Mouse (Mus musculus) stomach, embryonic 15.5 days (tissue): ENCODE data around the gene Pcsk6. TPM values are rescaled to one million over a fixed set of nuclear protein-coding genes. Genes with fewer than 3 reads are reported as not detected.
"Not testable (repeated sequence)": the region's sequence is repeated elsewhere in the genome, so short reads cannot be mapped to it uniquely, and the experiment has no call there.

Source experiments
- ATAC-seq: fragments of 200-750 bp; cut with Nextera tagmentation; 2 replicates; pipeline ENCODE4 v1.8.0; 2017; ENCODE audit warnings: low read depth, moderate number of reproducible peaks, moderate TSS enrichment; ENCODE audit not compliant: insufficient read depth, low FRiP score
- H3K27ac ChIP-seq: fragments of 300-500 bp; sonication (generic); 2 replicates; pipeline ENCODE4 v1.5.1; 2015; ENCODE audit warnings: mild to moderate bottlenecking, inconsistent platforms
- H3K27me3 ChIP-seq: fragments of 300-500 bp; sonication (generic); replicated peaks from 2 replicates; pipeline ENCODE4 v1.6.1; 2015; ENCODE audit warnings: inconsistent platforms
- H3K36me3 ChIP-seq: fragments of 300-500 bp; sonication (generic); 2 replicates; pipeline ENCODE4 v1.6.1; 2015; ENCODE audit warnings: inconsistent platforms
- H3K4me1 ChIP-seq: fragments of 300-500 bp; sonication (generic); 2 replicates; pipeline ENCODE4 v1.6.1; 2015; ENCODE audit warnings: inconsistent platforms
- H3K4me2 ChIP-seq: fragments of 300-500 bp; sonication (generic); 2 replicates; pipeline ENCODE4 v1.6.1; 2015; ENCODE audit warnings: mild to moderate bottlenecking, inconsistent platforms
- H3K4me3 ChIP-seq: fragments of 300-500 bp; sonication (generic); replicated peaks from 2 replicates; pipeline ENCODE4 v1.5.1; 2015; ENCODE audit warnings: inconsistent platforms
- H3K9ac ChIP-seq: fragments of 300-500 bp; sonication (generic); 2 replicates; pipeline ENCODE4 v1.6.1; 2015; ENCODE audit warnings: inconsistent platforms
- H3K9me3 ChIP-seq: fragments of 300-500 bp; sonication (generic); 2 replicates; pipeline ENCODE4 v1.6.1; 2016; ENCODE audit warnings: inconsistent platforms
- WGBS: fragments of 180-500 bp; shearing (Covaris S2); methylation state at CpG from one replicate; pipeline ENCODE4 v1.1.7; 2015; 5-methylcytosine and 5-hydroxymethylcytosine counted together
- polyA plus RNA-seq: library from polyadenylated mRNA; unstranded; fragments of >200 nt; fragmentation: Nextera tagmentation; extraction: Ambion mirVana; gene quantifications from 2 replicates; pipeline ENCODE4 v1.2.1, GENCODE M21; 2015

Gene Pcsk6
- polyA plus RNA-seq, 1 experiment from 2014 or later, result 4.8 TPM

DNA sequence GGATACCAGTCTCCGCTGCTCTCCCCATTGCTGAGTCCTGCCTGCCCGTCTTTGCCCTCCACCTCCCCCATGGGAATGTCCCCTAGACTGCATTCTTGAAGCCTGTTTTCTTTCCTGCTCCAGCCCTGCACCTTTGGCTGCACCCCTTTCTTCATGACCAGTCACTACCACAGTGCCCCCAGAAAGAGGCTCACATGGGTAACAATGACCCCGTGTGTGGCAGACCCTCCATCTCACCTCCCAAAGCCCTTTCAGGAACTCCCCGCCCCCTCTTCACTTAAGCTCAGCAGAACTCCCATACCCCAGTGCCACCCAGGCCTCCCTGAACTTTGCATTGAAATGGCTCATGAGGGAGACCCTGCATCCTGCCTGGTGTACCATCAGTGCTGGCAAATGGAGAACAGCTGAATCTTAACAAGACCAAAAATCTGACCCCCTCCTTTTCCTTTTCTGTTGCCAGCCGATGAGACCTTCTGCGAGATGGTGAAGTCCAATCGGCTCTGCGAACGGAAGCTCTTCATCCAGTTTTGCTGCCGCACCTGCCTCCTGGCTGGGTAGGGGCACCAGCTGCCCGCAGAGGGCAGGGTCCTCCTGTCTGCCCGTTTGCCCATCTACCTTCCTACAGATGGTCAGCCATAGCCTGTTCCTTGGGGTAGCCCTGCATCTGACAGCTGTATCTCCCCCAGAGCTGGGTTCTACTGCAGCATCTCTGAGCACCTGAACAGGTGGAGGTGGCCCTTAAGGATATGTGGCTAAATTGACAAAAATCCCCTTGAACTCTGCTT is 187.1 kb downstream of the Pcsk6 start:
- no peak overlapping the region for H3K4me3 ChIP-seq
- H3K27me3 ChIP-seq, result no peaks in the 10 kb centered on the region
- no peak for ATAC-seq
- no peak overlapping the region for H3K27ac ChIP-seq
- no peaks in the 10 kb centered on the region for H3K36me3 ChIP-seq
- no peaks in the 10 kb centered on the region for H3K9me3 ChIP-seq
- H3K4me1 ChIP-seq, result no peaks in the 10 kb centered on the region
- H3K9ac ChIP-seq, result no peak overlapping the region
- WGBS, result 83% methylated on average over 12 of the region's 12 CpGs
- no peak overlapping the region for H3K4me2 ChIP-seq

DNA sequence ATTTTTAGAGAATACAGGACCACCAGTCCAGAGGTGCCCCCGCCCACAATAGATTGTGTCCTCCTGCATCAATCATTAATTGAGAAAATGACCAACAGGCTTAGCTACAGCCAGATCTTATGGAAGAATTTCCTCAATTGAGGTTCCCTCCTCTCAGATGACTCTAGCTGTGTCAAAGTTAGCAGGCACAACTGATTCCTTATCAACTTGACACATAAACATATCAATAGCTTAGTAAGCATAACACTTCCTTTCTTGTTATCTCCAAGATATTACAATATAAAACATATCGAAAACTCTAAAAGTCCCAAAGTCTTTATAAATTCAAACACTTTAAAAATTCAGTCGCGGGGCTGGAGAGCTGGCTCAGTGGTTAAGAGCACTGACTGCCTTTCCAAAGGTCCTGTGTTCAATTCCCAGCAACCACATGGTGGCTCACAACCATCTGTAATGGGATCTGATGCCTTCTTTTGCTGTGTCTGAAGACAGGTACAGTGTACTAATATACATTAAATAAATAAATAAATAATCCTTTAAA is 192.5 kb downstream of the Pcsk6 start:
- Histone ChIP-seq H3K4me2 (no peak overlapping the region), H3K9me3 (no peaks in the 10 kb centered on the region), H3K27ac (no peak overlapping the region), H3K9ac (no peak overlapping the region), H3K27me3 (no peaks in the 10 kb centered on the region), H3K4me1 (no peaks in the 10 kb centered on the region), H3K4me3 (no peak overlapping the region), H3K36me3 (no peaks in the 10 kb centered on the region)
- no peak for ATAC-seq
- 86% methylated on average over 4 of the region's 4 CpGs for WGBS

DNA sequence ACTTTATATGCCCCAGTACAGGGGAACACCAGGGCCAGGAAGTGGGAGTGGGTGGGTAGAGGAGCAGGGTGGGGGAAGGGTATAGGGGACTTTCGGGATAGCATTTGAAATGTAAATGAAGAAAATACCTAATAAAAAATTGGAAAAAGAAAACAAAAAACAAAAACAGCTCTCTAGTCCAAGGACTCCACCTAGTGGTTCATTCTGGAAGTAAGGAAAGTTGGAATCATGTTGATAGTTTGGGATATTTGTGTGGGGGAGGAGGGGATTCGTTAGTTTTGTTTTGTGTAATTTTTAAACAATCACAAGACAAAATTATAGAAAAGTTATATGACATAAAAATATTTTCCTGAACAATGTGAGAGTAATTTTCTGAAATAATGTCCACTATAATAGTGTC is 193.8 kb downstream of the Pcsk6 start:
- H3K9me3 ChIP-seq, H3K4me2 ChIP-seq, H3K4me1 ChIP-seq, H3K36me3 ChIP-seq, H3K9ac ChIP-seq, H3K27me3 ChIP-seq, H3K4me3 ChIP-seq, ATAC-seq, H3K27ac ChIP-seq: not testable (repeated sequence)
- 5% methylated on average over 2 of the region's 2 CpGs for WGBS

DNA sequence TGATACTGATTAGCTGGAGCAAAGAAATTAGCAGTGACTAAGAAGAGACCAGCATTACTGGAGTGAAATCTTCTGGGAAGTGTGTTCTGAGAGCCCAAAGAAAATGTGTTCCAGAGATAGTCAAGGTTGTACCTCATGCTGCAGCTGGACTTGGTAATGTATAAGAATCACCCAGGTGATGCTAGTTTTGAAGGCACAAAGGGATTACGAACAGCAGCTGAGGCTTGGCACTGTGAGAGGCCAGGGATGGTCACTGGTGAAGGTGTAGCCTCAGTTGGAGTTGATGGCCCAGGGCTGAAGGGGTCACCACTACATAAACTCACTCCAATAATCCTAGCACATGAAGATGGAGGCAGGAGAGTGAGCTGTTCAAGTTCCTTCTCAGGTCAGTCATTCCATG is 197.2 kb downstream of the Pcsk6 start, which contains the start of gene Snrpa1:
TSS of gene Snrpa1 (plus strand) at position 301 of the 400 bp plus-strand sequence.
- peak within 1 kb of the TSS; percentile 87 for H3K4me3 ChIP-seq
- H3K27me3 ChIP-seq, result no peaks in the 10 kb centered on the region
- peaks cover 4% of the 10 kb centered on the region; the same call in 1 of the 2 replicates for H3K36me3 ChIP-seq
- H3K9ac ChIP-seq, result peak within 1 kb of the TSS; percentile 94
- no peak for ATAC-seq
- no peaks in the 10 kb centered on the region for H3K9me3 ChIP-seq
- peaks cover 7% of the 10 kb centered on the region; the same call in 1 of the 2 replicates for H3K4me1 ChIP-seq
- WGBS, result 83% methylated on average over 1 of the region's 1 CpGs
- H3K27ac ChIP-seq, result no peak within 1 kb of the TSS
- H3K4me2 ChIP-seq, result peak within 1 kb of the TSS; percentile 86

DNA sequence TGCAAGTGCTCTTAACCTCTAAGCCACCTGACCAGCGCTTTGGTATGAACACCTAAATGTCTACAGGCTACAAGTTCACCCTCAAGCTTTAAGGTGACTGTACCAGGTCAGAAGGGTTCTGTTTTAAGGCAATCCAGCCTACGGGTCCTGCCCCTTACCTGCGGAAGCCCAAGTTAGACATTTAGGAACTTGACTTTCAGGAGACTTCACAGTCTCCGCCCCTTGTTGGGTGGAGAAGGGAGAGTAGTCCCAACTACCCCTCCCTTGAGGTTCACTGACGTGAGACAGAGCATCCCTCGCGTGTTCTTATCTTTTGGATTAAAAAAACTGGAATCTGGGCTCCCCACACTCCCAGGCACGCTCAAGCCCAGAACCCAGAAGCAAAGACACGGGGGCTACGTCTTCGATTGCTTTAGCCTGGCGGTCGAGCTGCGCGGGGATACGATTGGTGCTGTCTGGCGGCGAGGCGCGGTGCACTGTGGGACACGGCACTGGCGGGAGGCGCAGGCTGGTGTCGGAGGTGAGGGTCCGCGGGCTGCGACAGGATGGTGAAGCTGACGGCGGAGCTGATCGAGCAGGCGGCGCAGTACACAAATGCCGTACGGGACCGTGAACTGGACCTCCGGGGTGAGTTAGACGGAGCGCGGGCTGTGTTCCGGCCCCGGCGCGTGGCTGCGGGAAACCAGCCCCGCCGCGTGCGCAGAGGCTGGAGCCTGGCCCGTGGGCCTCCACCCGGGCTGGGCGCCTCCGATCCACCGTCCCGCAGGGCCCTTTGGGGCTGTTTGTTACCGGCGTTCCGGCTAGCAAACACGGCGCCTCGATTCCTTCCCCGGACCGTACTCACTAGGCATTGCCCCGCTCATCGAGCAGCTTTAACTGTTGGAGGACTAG is 198.8 kb downstream of the Pcsk6 start:
- under 1% methylated on average over 64 of the region's 64 CpGs for WGBS
- peak; percentile 93 for ATAC-seq
- Histone ChIP-seq H3K4me1 (peaks cover 7% of the 10 kb centered on the region; the same call in 1 of the 2 replicates), H3K36me3 (peaks cover 15% of the 10 kb centered on the region; the same call in 1 of the 2 replicates), H3K4me2 (peak overlapping the region; percentile 86), H3K27ac (peak overlapping the region; percentile 78), H3K4me3 (peak overlapping the region; percentile 87), H3K27me3 (no peaks in the 10 kb centered on the region), H3K9me3 (no peaks in the 10 kb centered on the region), H3K9ac (peak overlapping the region; percentile 94)

DNA sequence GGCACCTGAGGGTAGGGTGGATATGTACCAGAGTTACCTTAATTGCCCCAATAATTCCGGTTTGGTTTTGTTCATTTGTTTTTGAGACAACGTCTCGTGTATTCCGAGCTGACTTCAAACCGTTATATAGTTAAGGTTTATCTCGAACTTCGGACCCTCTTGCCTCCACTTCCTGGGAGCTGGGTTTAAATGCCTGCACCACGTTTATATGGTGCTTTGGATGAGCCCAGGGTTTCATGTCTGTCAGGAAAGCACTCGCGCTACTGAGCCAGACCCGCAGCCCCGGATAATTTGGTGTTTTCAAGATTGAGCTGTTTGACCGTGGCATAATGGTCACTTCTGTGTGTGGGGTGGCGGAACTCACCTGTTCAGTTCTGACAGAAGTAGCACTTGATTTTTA is 199.5 kb downstream of the Pcsk6 start:
- Histone ChIP-seq H3K36me3 (peaks cover 19% of the 10 kb centered on the region), H3K4me2 (peak overlapping the region; percentile 86), H3K27ac (peak overlapping the region; percentile 78; the same call in 1 of the 2 replicates), H3K4me1 (peaks cover 7% of the 10 kb centered on the region; the same call in 1 of the 2 replicates), H3K27me3 (no peaks in the 10 kb centered on the region), H3K9me3 (no peaks in the 10 kb centered on the region), H3K9ac (peak overlapping the region; percentile 94), H3K4me3 (peak overlapping the region; percentile 87)
- WGBS, result 2% methylated on average over 14 of the region's 14 CpGs
- ATAC-seq, result no peak

DNA sequence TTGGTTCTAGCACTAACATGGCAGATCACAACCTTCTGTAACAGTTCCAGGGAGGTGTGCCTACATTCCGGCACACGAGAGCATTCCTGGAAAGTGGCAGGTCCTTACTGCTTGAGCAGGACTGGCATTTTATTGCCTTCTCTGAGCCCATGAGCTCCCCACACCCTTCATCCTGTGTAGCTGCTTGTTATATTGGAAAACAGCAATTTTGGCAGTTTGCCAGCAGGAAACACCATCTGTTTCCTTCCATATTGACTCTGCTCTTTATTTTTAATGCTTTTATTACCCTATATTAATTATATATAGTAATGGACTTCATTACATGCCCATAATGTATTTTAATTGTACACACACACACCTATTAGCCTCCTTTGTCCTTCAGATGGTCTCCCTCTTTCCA is 214.9 kb downstream of the Pcsk6 start:
- peaks cover 7% of the 10 kb centered on the region; the same call in 1 of the 2 replicates for H3K4me1 ChIP-seq
- no peak overlapping the region for H3K4me2 ChIP-seq
- H3K27ac ChIP-seq, result no peak overlapping the region
- no peaks in the 10 kb centered on the region for H3K9me3 ChIP-seq
- no peak overlapping the region for H3K9ac ChIP-seq
- H3K27me3 ChIP-seq, result no peaks in the 10 kb centered on the region
- ATAC-seq, result no peak
- 72% methylated on average over 2 of the region's 2 CpGs for WGBS
- H3K36me3 ChIP-seq, result peaks cover 23% of the 10 kb centered on the region
- no peak overlapping the region for H3K4me3 ChIP-seq

DNA sequence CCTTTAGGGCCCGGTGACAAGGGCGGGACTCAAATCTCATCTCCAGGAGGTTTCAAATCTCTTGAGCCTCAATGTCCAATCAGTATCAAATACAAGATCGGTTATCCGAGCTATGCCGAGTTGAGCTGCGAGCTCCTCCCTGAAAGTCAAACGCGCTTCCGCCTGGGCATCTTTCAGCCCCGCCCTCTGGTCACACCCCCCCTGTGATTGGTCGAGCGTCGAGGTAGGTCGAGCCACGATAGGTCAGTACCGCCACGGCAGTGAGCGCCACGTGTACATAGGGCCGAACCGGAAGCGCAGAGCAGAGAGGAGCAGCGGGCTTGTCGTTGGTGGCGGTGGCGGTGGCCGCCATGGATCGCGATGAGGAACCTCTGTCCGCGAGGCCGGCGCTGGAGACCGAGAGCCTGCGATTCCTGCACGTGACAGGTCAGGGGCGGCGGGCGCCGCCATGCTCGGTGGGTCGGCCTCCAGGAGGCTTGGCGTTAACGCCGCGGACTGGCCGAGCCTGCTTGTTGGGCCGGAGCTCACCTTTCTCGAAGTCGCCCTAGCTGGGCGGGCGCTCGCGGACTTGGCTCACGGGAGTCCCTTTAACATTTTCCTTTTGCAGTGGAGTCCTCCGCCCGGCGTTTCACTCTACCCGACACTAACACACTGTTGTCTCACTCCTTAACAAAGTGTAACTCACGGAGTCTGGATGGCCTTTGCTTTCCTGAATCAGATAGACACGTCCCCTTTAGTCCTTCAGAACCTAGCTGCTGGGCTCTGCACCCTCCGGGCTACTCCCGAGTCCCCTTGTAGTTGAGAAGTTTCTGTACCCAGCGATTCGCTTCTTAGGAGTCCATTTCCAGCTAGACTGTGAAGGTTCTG is 218.1 kb downstream of the Pcsk6 start, which contains the start of gene Selenos:
TSS of gene Selenos (plus strand) at position 286 of the 867 bp plus-strand sequence.
- WGBS, result under 1% methylated on average over 65 of the region's 65 CpGs
- Histone ChIP-seq H3K4me3 (peak within 1 kb of the TSS; percentile 75), H3K27ac (peak within 1 kb of the TSS; percentile 79), H3K27me3 (no peaks in the 10 kb centered on the region), H3K9me3 (no peaks in the 10 kb centered on the region), H3K4me1 (peaks cover 7% of the 10 kb centered on the region; the same call in 1 of the 2 replicates), H3K36me3 (peaks cover 21% of the 10 kb centered on the region), H3K4me2 (peak within 1 kb of the TSS; percentile 69), H3K9ac (peak within 1 kb of the TSS; percentile 69)
- peak; percentile 100 for ATAC-seq

DNA sequence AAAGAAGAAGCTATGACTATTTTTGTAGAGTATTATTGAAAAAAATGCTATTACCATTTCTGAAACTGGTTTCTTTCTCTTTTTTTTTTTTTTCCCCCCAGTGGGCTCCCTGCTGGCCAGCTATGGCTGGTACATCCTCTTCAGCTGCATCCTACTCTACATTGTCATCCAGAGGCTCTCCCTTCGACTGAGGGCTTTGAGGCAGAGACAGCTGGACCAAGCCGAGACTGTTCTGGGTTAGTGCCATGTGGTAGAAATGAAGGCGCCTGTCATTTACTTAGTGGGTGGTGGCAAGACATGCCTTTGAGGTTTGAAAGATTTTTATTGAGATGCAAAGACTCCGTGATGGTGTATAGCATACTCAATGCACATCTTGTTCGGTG is 218.7 kb downstream of the Pcsk6 start:
- Histone ChIP-seq H3K4me3 (peak overlapping the region; percentile 75), H3K27ac (no peak overlapping the region; the same call in 1 of the 2 replicates), H3K4me2 (peak overlapping the region; percentile 69), H3K4me1 (peaks cover 7% of the 10 kb centered on the region; the same call in 1 of the 2 replicates), H3K9ac (peak overlapping the region; percentile 69; the same call in 1 of the 2 replicates), H3K27me3 (no peaks in the 10 kb centered on the region), H3K9me3 (no peaks in the 10 kb centered on the region), H3K36me3 (peaks cover 16% of the 10 kb centered on the region)
- 32% methylated on average over 5 of the region's 5 CpGs for WGBS
- ATAC-seq, result no peak

DNA sequence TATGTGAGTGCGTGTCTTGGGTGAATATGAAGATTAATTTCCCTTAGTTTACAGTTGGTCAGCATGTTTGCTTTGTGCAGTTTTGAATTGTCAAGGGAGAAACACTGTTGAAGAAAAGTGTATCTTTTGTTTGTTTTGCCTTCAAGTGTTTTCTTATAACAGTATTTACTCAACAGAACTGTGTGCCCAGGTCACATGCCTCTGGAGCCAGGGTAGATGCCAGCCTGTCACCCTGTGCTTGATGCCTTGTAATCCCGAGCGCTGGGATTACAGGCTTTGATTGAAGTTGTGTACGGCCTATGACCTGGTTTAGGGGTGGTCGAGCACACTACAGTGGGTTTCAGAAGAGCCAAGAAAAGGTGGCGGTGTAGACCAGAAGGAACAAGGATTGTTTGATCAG is 222.2 kb downstream of the Pcsk6 start:
- Histone ChIP-seq H3K4me2 (no peak overlapping the region), H3K4me1 (peaks cover 7% of the 10 kb centered on the region; the same call in 1 of the 2 replicates), H3K9me3 (no peaks in the 10 kb centered on the region), H3K27me3 (no peaks in the 10 kb centered on the region), H3K27ac (no peak overlapping the region), H3K4me3 (no peak overlapping the region), H3K9ac (no peak overlapping the region), H3K36me3 (peaks cover 38% of the 10 kb centered on the region)
- no peak for ATAC-seq
- 72% methylated on average over 6 of the region's 6 CpGs for WGBS

DNA sequence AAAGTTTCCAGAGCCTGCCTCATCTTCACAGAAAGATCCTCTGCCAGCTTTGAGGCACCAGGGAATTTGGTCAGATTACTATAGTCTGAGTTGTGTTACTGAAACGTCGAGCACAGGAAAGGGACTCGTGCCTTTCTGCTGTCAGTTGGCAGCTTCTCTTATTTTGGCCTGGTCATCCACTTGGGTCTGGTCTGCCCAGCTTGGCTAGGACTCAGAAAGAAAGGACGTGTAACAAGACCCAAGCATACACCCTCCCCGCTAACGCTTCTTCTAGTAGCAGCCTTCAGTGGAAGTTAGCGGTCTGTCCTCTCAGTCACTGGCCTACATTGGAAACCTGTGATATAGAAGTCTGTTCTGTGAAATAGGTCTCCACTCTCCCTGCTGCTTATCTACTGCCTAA is 223.0 kb downstream of the Pcsk6 start:
- H3K27ac ChIP-seq, result no peak overlapping the region
- WGBS, result 82% methylated on average over 7 of the region's 7 CpGs
- no peak for ATAC-seq
- H3K4me1 ChIP-seq, result peaks cover 7% of the 10 kb centered on the region; the same call in 1 of the 2 replicates
- H3K36me3 ChIP-seq, result peaks cover 45% of the 10 kb centered on the region
- no peaks in the 10 kb centered on the region for H3K27me3 ChIP-seq
- H3K4me3 ChIP-seq, result no peak overlapping the region
- no peak overlapping the region for H3K4me2 ChIP-seq
- no peak overlapping the region for H3K9ac ChIP-seq
- H3K9me3 ChIP-seq, result no peaks in the 10 kb centered on the region
